Mouse (Mus musculus): ENCODE data around the gene Mettl4.

Gene Mettl4

GRCm38 (mm10) chr17:94749466-94750135, at the start of gene Mettl4:
TSS of gene Mettl4 (minus strand) at chr17:94750019.
- DNase-seq = peak; percentile 93 to 97

- no peak for DNase-seq
Measured at GRCm38 (mm10) chr17:94778871-94779482, 29.2 kb upstream of the Mettl4 start.

DNA sequence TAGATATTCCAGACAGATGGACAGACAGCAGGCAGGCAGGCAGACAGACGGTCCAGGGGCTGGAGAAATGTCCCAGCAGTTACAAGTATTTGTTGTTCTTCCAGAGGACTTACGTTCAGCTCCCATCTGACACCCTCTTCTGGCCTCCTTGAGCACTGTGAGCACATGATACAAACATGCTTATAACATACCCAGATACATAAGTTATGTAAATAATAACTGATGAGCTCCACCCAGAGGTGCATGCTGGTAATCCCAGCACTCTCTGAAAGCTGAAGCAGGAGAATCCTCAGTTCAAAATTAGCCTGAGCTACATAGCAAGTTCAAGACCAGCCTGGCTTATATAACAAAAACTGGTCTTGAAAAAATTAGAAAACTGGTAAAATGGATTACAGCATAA, 18.7 kb upstream of the Mettl4 start:
- DNase-seq = no peak

- no peak for DNase-seq
Measured at GRCm38 (mm10) chr17:94764711-94765110, 14.9 kb upstream of the Mettl4 start.

DNA sequence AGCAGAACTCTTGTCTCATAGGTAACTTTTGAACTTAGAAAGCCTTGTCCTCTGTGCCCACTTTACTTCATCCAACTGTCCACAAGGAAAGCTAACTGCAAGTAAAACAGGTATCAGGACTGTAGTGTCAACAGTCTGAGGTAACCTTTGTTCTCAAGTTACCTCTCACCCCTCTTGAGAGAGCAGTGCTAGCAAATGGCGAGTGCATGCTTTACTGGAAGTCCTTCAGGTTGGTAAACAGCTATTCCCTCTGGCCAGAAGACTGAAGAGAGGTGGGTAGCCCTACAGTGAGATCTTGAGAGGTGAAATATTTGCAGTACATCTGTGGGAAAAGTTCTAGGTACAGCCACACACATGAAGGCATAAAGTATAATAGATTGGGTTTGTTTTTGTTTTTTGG, 14.2 kb upstream of the Mettl4 start:
- no peak for DNase-seq

DNA sequence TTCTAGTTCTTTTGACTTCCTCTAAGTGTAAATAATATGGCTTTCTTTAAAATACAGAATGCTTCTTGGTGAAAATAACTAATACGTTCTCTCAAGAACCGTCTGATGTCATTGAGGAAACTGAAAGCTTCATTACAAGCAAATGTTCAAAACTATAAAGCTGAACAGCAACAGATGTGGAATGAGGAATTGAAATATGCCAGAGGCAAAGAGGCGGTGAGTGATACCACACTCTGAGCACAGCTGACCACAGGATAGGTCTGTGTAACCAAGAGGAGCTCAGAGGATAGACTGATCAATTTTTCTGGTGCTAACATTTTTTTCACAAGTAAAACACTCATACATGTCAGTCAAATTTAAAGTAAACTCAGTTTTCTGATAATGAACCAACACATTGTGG, 12.6 kb upstream of the Mettl4 start:
- no peak for DNase-seq

DNA sequence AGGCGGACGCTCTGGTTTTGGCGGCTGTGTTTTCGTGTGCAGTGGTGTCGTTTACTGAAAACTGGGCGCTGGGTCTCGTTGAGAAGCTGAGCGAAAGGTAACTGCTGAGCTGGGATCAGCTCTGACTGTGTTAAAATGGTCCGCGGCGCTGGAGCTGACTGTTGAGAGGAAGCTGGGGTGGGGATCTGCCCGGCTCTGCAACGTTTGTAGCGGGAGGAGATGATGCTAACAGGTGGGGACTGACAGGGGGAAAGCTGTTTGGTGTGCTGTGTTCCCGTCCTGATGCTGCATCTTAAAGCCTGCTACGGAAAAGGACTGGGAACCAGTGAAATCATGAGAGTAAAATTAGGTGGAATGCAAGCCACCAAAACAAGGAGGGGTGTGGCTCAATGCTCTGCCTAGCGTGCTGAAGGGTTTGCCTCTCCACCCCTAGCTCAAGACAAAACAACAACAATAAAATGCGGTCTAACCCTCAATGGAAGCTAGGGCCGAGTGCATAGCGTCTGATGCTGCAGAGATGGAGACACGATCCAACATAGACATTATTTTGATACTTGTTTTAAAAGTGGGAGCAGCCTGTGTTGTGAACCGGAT, 414 bp upstream of the Mettl4 start:
- no peak for DNase-seq

DNA sequence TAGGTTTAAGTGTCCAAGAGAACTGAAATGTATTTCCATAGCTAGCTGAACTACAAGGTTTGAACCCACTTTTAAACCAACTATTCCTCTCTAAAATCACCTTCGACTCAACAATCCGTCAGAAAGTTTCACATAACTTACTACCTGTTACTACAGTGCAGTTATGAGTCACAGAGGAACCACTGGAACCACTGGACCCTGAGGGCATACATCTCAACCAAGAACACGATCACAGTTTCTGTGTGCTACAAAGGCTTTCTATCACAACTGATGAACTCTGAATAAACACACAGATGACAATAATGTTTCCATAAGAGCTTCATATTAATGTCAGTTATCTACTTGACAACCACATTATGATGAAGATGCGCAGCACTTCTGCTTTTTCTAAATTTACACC, 11.6 kb downstream of the Mettl4 start:
- no peak for DNase-seq

DNA sequence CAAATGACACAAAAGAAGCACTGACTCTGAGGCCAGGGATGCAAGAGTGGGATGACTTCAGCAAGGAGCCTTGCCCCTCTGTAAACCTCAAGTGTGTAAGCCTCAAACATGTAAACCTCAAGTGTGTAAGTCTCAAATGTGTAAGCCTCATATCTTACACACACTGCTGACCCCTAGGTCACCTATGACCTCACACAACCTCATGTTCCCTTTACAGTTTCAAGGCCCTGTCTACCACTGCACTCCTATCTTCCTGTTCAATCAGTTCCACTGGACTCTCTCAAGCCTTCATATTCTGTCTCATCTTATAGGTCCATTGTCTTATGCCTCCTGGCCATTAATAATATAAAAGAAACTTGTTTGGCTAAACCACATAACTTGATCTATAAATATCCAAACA, 13.9 kb downstream of the Mettl4 start:
- no peak for DNase-seq

- no peak for DNase-seq
Measured at GRCm38 (mm10) chr17:94735437-94735836, 14.4 kb downstream of the Mettl4 start.

- peak in 1 of 2 experiments; percentile 53 for DNase-seq
Measured at GRCm38 (mm10) chr17:94730416-94730815, 19.4 kb downstream of the Mettl4 start.

DNA sequence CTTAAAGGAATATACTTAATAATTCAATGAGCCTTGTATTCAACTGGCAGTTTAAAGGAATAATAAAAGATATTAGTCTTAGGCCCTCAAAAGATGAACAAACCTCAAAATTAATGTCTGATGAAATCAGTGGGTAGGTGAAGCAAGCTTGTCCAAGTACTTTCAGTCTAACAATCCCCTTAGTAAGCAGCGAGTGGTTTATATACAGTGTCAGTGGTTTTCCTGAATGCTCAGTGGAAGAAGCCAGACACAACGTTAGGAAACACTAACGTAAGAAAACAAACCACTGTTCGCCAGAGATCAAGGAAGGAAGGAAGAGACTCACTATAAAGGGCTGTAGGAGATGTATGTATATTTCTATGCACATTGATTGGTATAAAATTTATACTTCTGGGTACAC, 23.1 kb downstream of the Mettl4 start:
- DNase-seq = no peak

DNA sequence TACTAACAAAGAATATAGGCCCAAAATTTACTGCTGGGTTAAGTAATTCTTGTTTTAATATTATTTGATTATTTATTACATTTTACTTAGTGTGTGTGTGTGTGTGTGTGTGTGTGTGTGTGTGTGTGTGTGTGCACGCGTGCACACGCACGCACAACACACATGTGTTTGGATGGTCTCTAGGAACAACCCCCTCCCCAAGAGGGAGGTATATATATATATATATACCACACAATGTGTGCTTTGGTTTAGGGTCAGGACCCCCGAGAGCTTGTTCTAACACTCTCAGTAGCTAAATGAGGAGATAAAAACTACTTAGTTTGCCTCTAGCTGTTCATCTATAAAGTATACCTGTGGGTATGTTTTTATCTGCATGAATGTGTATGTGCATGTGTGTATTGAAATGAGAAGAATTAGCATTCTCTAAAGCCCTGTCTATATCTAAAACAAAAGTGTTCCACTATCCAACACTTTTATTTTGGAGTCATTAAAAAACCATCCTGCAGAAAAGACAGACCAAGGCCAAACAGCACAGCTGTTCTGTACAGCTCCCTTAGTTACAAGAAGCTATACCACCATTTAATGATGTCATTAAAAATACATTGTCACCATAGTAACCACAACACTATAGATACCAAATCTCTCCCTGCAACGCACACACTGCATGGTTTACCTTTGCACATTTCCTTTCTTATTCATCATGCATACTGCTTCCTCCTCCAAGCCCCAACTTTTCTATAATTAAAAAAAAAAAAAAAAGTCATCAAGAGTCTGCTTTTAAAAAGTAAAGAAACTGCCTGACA, 76.1 kb downstream of the Mettl4 start:
- DNase-seq = no peak

All from kidney, postnatal 25 days (tissue).